Mouse (Mus musculus) heart, postnatal 0 days (tissue): ENCODE data around the gene Rnf151. TPM values are rescaled to one million over a fixed set of nuclear protein-coding genes. Genes with fewer than 3 reads are reported as not detected.

ENCODE experiments used
- ATAC-seq: fragments of 200-750 bp; cut with Nextera tagmentation; 2 replicates; pipeline ENCODE4 v1.8.0; 2017; ENCODE audit warnings: low read depth, moderate number of reproducible peaks, moderate library complexity; ENCODE audit not compliant: insufficient read depth
- DNase-seq: peaks from one replicate; pipeline ENCODE4 v3.0.0-alpha.2; 2016; ENCODE audit warnings: low spot score
- H3K27ac ChIP-seq: fragments of 300-500 bp; sonication (generic); 2 replicates; pipeline ENCODE4 v1.5.1; 2014; ENCODE audit warnings: low read depth, mild to moderate bottlenecking
- H3K27me3 ChIP-seq: fragments of 300-500 bp; sonication (generic); 2 replicates; pipeline ENCODE4 v1.6.1; 2014; ENCODE audit warnings: low read length, mixed read lengths; ENCODE audit not compliant: control insufficient read depth, insufficient read depth
- H3K36me3 ChIP-seq: fragments of 300-500 bp; sonication (generic); replicated peaks from 2 replicates; pipeline ENCODE4 v1.6.1; 2014; ENCODE audit warnings: low read length, mixed read lengths; ENCODE audit not compliant: control insufficient read depth, insufficient read depth
- H3K4me1 ChIP-seq: fragments of 300-500 bp; sonication (generic); 2 replicates; pipeline ENCODE4 v1.6.1; 2014; ENCODE audit warnings: antibody characterized with exemption; ENCODE audit not compliant: control insufficient read depth, insufficient read depth
- H3K4me2 ChIP-seq: fragments of 300-500 bp; sonication (generic); 2 replicates; pipeline ENCODE4 v1.6.1; 2014; ENCODE audit warnings: low read depth, mild to moderate bottlenecking, low read length, moderate library complexity
- H3K4me3 ChIP-seq: fragments of 300-500 bp; sonication (generic); 2 replicates; pipeline ENCODE4 v1.5.1; 2014; ENCODE audit warnings: low read depth, low read length
- H3K9ac ChIP-seq: fragments of 300-500 bp; sonication (generic); replicated peaks from 2 replicates; pipeline ENCODE4 v1.6.1; 2014; ENCODE audit warnings: low read depth, low read length, mixed read lengths
- H3K9me3 ChIP-seq: fragments of 300-500 bp; sonication (generic); replicated peaks from 2 replicates; pipeline ENCODE4 v1.6.1; 2016; ENCODE audit warnings: low read length; ENCODE audit not compliant: control insufficient read depth
- CTCF ChIP-seq: IDR thresholded peaks from 2 replicates; pipeline ENCODE4 v1.5.1; 2016; ENCODE audit warnings: antibody characterized with exemption, control low read depth, low read depth
- EP300 ChIP-seq: IDR thresholded peaks from 2 replicates; pipeline ENCODE4 v1.6.1; 2016; ENCODE audit warnings: antibody characterized with exemption, low read depth
- WGBS: fragments of 180-500 bp; shearing (Covaris S2); extraction: QIAGEN DNeasy Blood & Tissue Kit; methylation state at CpG from one replicate; pipeline ENCODE4 v1.1.7; 2014; 5-methylcytosine and 5-hydroxymethylcytosine counted together
- polyA plus RNA-seq: library from polyadenylated mRNA; unstranded; fragments of >200 nt; fragmentation: Nextera tagmentation; extraction: Ambion mirVana; gene quantifications from 2 replicates; pipeline ENCODE4 v1.2.1, GENCODE M21; 2015
- total RNA-seq: library from RNA; depleted of rRNA; stranded (reverse); fragments of >200 nt; gene quantifications from 2 replicates; pipeline ENCODE4 v1.2.3, GENCODE M21; 2014; ENCODE audit warnings: low replicate concordance

The Rnf151 gene
- total and polyA plus RNA-seq, 2 experiments from 2014 or later = not detected

DNA sequence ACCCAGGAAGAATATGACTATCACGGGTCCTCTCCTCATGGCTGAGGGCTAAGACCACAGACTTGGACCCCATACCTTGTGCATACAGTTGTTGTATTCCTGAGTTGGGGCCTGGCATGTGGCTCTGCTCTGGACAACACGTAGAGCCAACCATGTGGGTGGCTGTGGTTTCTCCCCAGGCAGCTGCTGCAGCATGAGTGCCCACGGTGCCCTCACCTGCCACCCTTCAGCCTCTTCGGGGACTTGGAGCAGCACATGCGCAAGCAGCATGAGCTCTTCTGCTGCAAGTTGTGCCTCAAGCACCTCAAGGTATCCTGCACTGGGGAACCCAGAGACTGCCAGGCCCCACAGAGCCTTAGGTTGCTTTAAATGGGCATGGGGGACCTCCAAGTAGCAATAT, 41.0 kb downstream of the Rnf151 start:
- H3K4me2 ChIP-seq = no peak overlapping the region
- H3K4me1 ChIP-seq = peaks cover 11% of the 10 kb centered on the region; the same call in 1 of the 2 replicates
- H3K9ac ChIP-seq = no peak overlapping the region
- no peak overlapping the region for H3K27ac ChIP-seq
- H3K36me3 ChIP-seq = peaks cover 53% of the 10 kb centered on the region
- no peak for TF ChIP-seq EP300
- no peak for TF ChIP-seq CTCF
- whole genome bisulfite sequencing = 91% methylated on average over 5 of the region's 5 CpGs
- H3K4me3 ChIP-seq = no peak overlapping the region
- no peaks in the 10 kb centered on the region for H3K27me3 ChIP-seq
- DNase-seq = no peak
- no peaks in the 10 kb centered on the region for H3K9me3 ChIP-seq
- no peak for ATAC-seq

- Histone ChIP-seq H3K4me1 (peaks cover 17% of the 10 kb centered on the region), H3K4me3 (no peak overlapping the region), H3K27me3 (no peaks in the 10 kb centered on the region), H3K27ac (no peak overlapping the region), H3K9ac (no peak overlapping the region), H3K36me3 (peaks cover 48% of the 10 kb centered on the region), H3K4me2 (no peak overlapping the region), H3K9me3 (no peaks in the 10 kb centered on the region)
- TF ChIP-seq CTCF = peak; percentile 75
- no peak for TF ChIP-seq EP300
- DNase-seq (peak; percentile 43), ATAC-seq (peak; percentile 49; the same call in 1 of the 2 replicates)
- 53% methylated on average over 2 of the region's 2 CpGs for WGBS
Observed at GRCm38 (mm10) chr17:24676187-24676586, 41.7 kb downstream of the Rnf151 start.

- 47% methylated on average over 7 of the region's 7 CpGs for WGBS
- no peak overlapping the region for H3K27ac ChIP-seq
Observed at GRCm38 (mm10) chr17:24674277-24674676, 43.6 kb downstream of the Rnf151 start.

GRCm38 (mm10) chr17:24672141-24672540, 45.7 kb downstream of the Rnf151 start:
- Histone ChIP-seq H3K4me2 (peak overlapping the region; percentile 32), H3K9me3 (no peaks in the 10 kb centered on the region), H3K4me1 (peaks cover 32% of the 10 kb centered on the region), H3K36me3 (peaks cover 8% of the 10 kb centered on the region), H3K27me3 (no peaks in the 10 kb centered on the region), H3K9ac (no peak overlapping the region), H3K27ac (peak overlapping the region; percentile 33; the same call in 1 of the 2 replicates), H3K4me3 (no peak overlapping the region)
- ATAC-seq (no peak), DNase-seq (peak; percentile 40)
- WGBS = 31% methylated on average over 5 of the region's 5 CpGs
- TF ChIP-seq EP300 (no peak), CTCF (no peak)

More at GRCm38 (mm10) chr17:24674277-24674676, 43.6 kb downstream of the Rnf151 start:
- ATAC-seq = no peak
- Histone ChIP-seq H3K36me3 (peaks cover 29% of the 10 kb centered on the region), H3K27me3 (no peaks in the 10 kb centered on the region), H3K4me2 (no peak overlapping the region), H3K4me1 (peaks cover 29% of the 10 kb centered on the region), H3K9me3 (no peaks in the 10 kb centered on the region), H3K9ac (no peak overlapping the region), H3K4me3 (no peak overlapping the region)
- TF ChIP-seq CTCF = no peak
- TF ChIP-seq EP300 = no peak
- no peak for DNase-seq

DNA sequence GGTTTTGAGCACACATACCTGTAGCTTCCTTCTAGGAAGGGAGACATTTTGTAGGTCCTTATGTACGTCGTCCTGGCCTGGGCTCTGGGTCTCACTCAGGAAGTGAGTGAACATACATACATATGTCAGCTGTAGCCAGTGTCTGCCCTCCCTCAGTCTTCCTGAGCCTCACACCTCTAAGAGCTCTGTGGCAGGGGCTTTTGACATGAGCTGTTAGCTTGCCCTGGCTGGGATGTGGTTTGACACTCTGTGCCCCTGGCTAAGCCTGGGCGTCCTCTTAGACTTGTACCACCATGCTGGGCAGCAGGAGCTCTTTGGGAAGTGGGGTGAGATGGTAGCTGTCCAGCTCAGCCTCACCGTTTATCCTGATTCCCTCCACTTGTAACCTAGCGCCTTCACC, 46.5 kb downstream of the Rnf151 start:
- no peak for DNase-seq
- Histone ChIP-seq H3K27ac (no peak overlapping the region), H3K4me3 (no peak overlapping the region)

DNA sequence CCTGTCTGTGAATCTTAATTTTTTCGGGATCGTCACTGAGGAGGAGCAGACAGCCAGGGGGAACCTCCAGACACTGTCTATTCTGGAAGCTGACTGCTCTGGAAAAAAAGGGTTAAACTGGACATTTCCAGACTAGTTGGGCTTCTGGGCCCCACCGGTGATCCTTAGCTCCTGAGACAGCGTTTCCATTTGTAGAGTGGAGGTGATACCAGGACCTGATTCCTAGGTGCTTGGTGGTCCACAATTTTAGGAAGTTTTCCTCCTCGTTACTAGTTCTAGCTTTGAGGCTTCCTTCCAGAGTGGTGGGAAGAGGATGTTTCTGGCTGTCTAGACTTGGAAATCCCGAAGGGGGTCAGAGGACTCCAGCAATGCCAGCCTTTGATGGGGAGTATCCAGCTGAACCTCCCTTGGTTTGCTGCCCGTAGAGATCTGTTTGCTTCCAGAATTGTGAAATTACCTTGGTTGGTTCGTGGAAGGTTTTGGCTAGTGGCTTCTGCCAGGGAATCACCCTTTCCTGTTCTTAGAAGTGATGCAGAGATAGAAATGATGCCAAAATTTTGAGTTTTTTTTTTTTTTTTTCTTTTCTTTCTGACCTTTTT, 47.5 kb downstream of the Rnf151 start:
- 10% methylated on average over 8 of the region's 8 CpGs for WGBS
- no peaks in the 10 kb centered on the region for H3K36me3 ChIP-seq

More for the DNA sequence above, 46.5 kb downstream of the Rnf151 start:
- Histone ChIP-seq H3K27me3 (no peaks in the 10 kb centered on the region), H3K36me3 (no peaks in the 10 kb centered on the region), H3K9me3 (no peaks in the 10 kb centered on the region), H3K4me1 (peaks cover 32% of the 10 kb centered on the region), H3K4me2 (peak overlapping the region; percentile 92; the same call in 1 of the 2 replicates), H3K9ac (no peak overlapping the region)
- 58% methylated on average over 5 of the region's 5 CpGs for WGBS
- no peak for TF ChIP-seq EP300
- TF ChIP-seq CTCF = no peak
- no peak for ATAC-seq

More for the DNA sequence above, 47.5 kb downstream of the Rnf151 start:
- Histone ChIP-seq H3K9me3 (no peaks in the 10 kb centered on the region), H3K4me3 (peak overlapping the region; percentile 81), H3K9ac (peak overlapping the region; percentile 88), H3K27me3 (no peaks in the 10 kb centered on the region), H3K4me2 (peak overlapping the region; percentile 92), H3K27ac (peak overlapping the region; percentile 77), H3K4me1 (peaks cover 29% of the 10 kb centered on the region)
- DNase-seq = no peak
- TF ChIP-seq EP300 (no peak), CTCF (no peak)
- no peak for ATAC-seq
